Mouse (Mus musculus) small intestine, adult 2 months (tissue): ENCODE results near the gene Rbfox1.

Experiments used
- CTCF ChIP-seq: fragments of 200-500 bp; IDR thresholded peaks from 2 replicates; pipeline ENCODE4 v1.5.1; 2012; ENCODE audit warnings: low read depth, mild to moderate bottlenecking, control low read depth, inconsistent platforms, low read length, moderate library complexity, mixed read lengths; ENCODE audit not compliant: insufficient replicate concordance, insufficient read length; ENCODE audit errors: extremely low read depth
- POLR2A ChIP-seq: fragments of 200-500 bp; IDR thresholded peaks from 2 replicates; pipeline ENCODE4 v1.6.1; 2012; ENCODE audit warnings: low read depth, mild to moderate bottlenecking, control low read depth, inconsistent platforms, low read length, moderate library complexity

- no peak for TF ChIP-seq CTCF
- TF ChIP-seq POLR2A: no peak
Observed at GRCm38 (mm10) chr16:6851393-6851792, 966.2 kb downstream of the Rbfox1 start.
